Mouse (Mus musculus) spleen, adult 2 months (tissue): ENCODE results near the gene Pdhx. TPM values are rescaled to one million over a fixed set of nuclear protein-coding genes. Genes with fewer than 3 reads are reported as not detected.
A peak's percentile ranks its signal among the peaks of the same experiment; 100 is the strongest.

Experiments
- DNase-seq, 2 experiments: peaks; one replicate each; pipeline versions ENCODE4 v3.0.0 to v3.0.0-alpha.2; 2012 to 2021; ENCODE audit warnings: low spot score in 2 of 2, low read depth in 1 of 2
- H3K27ac ChIP-seq: fragments of 200-500 bp; 2 replicates; pipeline ENCODE4 v1.5.1; 2012; ENCODE audit warnings: low read length, inconsistent platforms; ENCODE audit not compliant: insufficient read depth
- H3K27me3 ChIP-seq: fragments of 200-500 bp; 2 replicates; pipeline ENCODE4 v1.6.1; 2012; ENCODE audit warnings: mild to moderate bottlenecking, moderate library complexity, low read length, inconsistent platforms; ENCODE audit not compliant: control insufficient read depth, insufficient read depth
- H3K36me3 ChIP-seq: fragments of 200-500 bp; 2 replicates; pipeline ENCODE4 v1.6.1; 2012; ENCODE audit warnings: mild to moderate bottlenecking, low read length, inconsistent platforms; ENCODE audit not compliant: control insufficient read depth, insufficient read depth
- H3K4me1 ChIP-seq: fragments of 200-500 bp; 2 replicates; pipeline ENCODE4 v1.6.1; 2011; ENCODE audit warnings: inconsistent platforms; ENCODE audit not compliant: control insufficient read depth, insufficient read depth, insufficient read length
- H3K4me3 ChIP-seq: fragments of 200-500 bp; 2 replicates; pipeline ENCODE4 v1.5.1; 2011; ENCODE audit warnings: mild to moderate bottlenecking, inconsistent platforms; ENCODE audit not compliant: insufficient read depth, insufficient read length; ENCODE audit errors: extremely low read depth
- CTCF ChIP-seq: fragments of 200-500 bp; IDR thresholded peaks from 2 replicates; pipeline ENCODE4 v1.5.1; 2011; ENCODE audit warnings: mild to moderate bottlenecking, inconsistent platforms; ENCODE audit not compliant: insufficient read depth, insufficient read length, insufficient replicate concordance; ENCODE audit errors: extremely low read depth
- POLR2A ChIP-seq: fragments of 200-500 bp; IDR thresholded peaks from 2 replicates; pipeline ENCODE4 v1.6.1; 2011; ENCODE audit warnings: low read depth, low read length, inconsistent platforms
- WGBS: fragments of 180-500 bp; shearing (Covaris S2); methylation state at CpG from one replicate; pipeline ENCODE4 v1.1.7; 2018; 5-methylcytosine and 5-hydroxymethylcytosine counted together
- polyA plus RNA-seq: library from polyadenylated mRNA; depleted of rRNA; stranded (reverse); fragments of >200 nt; gene quantifications from 2 replicates; pipeline ENCODE4 v1.2.3, GENCODE M21; 2012

Gene Pdhx
- polyA plus RNA-seq, 1 experiment = 4.7 TPM

DNA sequence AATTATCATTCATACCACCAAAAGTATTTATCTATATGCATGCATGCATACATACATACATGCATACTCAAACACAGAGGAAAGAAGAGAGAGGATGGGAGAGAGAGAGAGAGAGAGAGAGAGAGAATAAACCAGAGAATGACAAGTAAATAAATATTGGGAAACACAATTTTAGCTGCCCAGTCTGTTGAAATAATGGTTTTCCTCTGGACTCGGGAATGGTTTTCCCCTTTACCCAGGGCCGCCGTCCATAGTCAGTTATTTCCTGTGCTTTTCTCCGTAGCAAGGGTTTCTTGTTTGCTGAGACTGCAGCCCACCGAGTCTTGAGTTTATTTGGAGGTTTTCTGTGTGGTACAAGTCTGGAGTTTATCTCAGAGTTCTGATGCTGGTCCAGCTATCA is 8.4 kb upstream of the Pdhx start:
- TF ChIP-seq POLR2A = no peak
- no peak for TF ChIP-seq CTCF
- H3K4me1 ChIP-seq = no peaks in the 10 kb centered on the region
- DNase-seq = no peak
- H3K4me3 ChIP-seq = no peak overlapping the region
- WGBS = 82% methylated on average over 5 of the region's 5 CpGs
- H3K36me3 ChIP-seq = no peaks in the 10 kb centered on the region
- H3K27ac ChIP-seq = 0 out of 2 replicates have a peak overlapping the region, but pooled peaks have one; percentile 20
- no peaks in the 10 kb centered on the region for H3K27me3 ChIP-seq

DNA sequence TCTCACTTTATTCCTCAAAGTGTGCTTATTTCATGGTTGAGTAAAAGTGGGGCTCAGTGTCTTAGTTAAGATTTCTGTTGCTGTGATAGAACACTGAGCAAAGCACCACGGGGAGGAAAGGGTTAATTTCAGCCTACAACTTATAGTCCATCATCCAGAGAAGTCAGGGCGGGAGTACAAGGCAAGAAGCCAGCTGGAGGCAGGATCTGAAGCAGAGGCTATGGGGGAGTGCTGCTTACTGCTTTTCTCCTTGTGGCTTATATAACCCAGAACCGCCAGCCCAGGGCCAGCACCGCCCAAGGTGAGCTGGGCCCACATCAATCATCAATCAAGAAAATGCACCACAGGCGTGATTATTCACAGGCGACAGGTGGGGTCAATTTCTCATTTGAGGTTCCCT is 7.8 kb upstream of the Pdhx start:
- no peaks in the 10 kb centered on the region for H3K4me1 ChIP-seq
- H3K27ac ChIP-seq = no peak overlapping the region
- DNase-seq = no peak
- no peak for TF ChIP-seq CTCF
- TF ChIP-seq POLR2A = no peak
- WGBS = 80% methylated on average over 6 of the region's 6 CpGs
- no peaks in the 10 kb centered on the region for H3K36me3 ChIP-seq
- no peak overlapping the region for H3K4me3 ChIP-seq
- no peaks in the 10 kb centered on the region for H3K27me3 ChIP-seq

DNA sequence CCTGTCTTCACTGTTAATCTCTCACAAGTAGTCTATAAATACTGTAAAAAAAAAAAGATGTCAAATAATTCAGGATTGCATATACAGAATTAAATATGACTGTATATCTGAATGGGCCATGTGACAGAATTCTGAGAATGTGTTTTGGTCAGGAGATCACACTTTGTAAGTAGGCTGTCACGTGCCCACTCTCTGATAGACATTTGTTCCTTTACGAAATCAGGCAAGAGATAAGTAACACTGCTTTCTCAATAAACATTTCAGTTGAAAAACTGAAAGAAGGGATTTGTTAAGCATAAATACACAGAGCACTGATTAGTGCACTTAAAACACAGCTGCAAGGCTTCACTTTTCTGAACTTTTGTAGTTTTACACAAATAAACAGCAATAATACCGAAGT is 2.7 kb downstream of the Pdhx start:
- no peak for TF ChIP-seq CTCF
- no peak for TF ChIP-seq POLR2A
- no peaks in the 10 kb centered on the region for H3K36me3 ChIP-seq
- H3K4me1 ChIP-seq = no peaks in the 10 kb centered on the region; the same call in 1 of the 2 replicates
- H3K27me3 ChIP-seq = no peaks in the 10 kb centered on the region
- no peak overlapping the region for H3K4me3 ChIP-seq
- DNase-seq = no peak
- WGBS = 85% methylated on average over 3 of the region's 3 CpGs
- H3K27ac ChIP-seq = no peak overlapping the region

DNA sequence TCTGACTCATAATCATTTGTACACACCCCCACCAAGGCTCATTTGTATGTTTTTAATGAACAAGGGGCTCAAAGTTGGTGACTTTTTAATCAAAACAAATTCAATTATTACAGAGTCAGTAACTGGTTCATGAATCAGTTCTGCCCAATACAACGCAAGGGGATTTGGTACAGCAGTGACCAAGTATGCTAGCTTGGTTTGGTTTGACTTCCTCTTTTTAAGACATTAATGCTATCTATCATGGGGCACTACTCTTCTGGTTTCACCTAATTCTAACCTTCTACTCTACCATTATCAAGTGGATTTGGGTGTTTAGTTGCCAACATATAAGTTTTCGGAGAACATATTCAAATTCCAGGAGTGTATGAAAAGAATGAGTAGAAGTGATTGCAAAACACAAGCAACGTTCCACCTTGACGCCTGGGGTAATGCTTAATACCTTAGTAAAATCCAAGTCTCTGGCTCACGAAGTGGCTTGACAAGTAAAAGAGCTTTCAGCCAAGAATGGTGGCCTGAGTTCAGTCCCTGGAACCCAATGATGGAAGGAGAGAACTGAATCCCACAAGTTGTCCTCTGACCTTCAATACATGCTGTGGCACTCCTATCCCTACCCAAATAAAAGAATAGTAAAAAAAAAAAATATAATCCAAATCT is 3.4 kb downstream of the Pdhx start:
- Histone ChIP-seq H3K27ac (no peak overlapping the region), H3K4me3 (no peak overlapping the region), H3K36me3 (no peaks in the 10 kb centered on the region), H3K27me3 (no peaks in the 10 kb centered on the region), H3K4me1 (no peaks in the 10 kb centered on the region; the same call in 1 of the 2 replicates)
- WGBS = 86% methylated on average over 5 of the region's 5 CpGs
- no peak for DNase-seq
- no peak for TF ChIP-seq CTCF
- TF ChIP-seq POLR2A = no peak

DNA sequence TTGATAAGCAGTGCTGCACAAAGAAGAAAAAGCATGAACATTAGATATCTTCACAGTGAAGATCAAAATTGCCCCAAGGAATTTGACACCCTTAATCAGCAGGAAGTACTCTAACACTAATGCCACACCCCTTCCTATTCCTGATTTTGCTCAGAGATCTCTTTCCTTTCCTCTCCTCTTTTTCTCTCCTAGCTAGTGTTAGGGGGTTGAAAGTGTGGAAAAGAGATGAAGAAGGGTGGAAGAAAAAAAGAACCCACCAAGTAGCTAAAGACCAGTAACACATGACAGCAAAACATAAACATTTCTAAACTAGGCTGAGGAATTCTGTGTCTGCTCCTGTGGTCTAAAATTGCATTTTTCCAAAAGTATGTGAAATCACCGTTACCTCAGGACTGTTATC is 4.7 kb downstream of the Pdhx start:
- Histone ChIP-seq H3K27ac (no peak overlapping the region), H3K27me3 (no peaks in the 10 kb centered on the region), H3K4me1 (no peaks in the 10 kb centered on the region; the same call in 1 of the 2 replicates), H3K4me3 (no peak overlapping the region), H3K36me3 (no peaks in the 10 kb centered on the region)
- WGBS = 94% methylated on average over 1 of the region's 1 CpGs
- TF ChIP-seq CTCF = no peak
- TF ChIP-seq POLR2A = no peak
- DNase-seq = no peak

DNA sequence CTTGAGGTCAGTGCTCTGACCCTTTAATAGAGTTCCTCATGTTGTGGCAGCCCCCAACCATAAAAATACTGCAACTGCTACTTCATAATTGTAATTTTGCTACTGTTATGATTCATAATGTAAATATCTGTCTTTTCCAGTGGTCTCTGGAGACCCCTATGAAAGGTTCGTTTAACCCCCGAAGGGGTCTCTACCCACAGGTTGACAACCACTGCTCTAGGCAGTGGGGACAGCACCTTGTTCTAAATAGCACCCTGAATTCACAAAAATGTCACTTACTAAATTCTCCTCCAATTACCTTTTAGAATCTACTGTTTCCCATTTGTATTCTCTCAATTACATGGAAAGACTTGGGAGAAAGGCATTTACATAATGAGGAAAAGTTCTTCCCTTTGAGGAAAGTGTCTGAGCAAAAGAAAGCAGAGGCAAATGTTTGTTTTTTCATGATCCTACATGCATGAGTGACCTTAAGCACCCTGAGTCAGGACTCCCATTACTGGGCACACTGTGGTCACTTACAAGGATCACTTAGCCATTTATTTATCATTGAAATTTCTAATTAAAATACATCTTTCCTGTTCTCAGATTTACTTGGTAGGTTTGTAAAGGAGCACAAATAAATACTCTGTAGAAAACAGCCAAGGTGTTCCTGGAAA is 5.6 kb downstream of the Pdhx start:
- 85% methylated on average over 2 of the region's 2 CpGs for WGBS
- Histone ChIP-seq H3K4me1 (no peaks in the 10 kb centered on the region), H3K27ac (no peak overlapping the region), H3K4me3 (no peak overlapping the region), H3K27me3 (no peaks in the 10 kb centered on the region), H3K36me3 (no peaks in the 10 kb centered on the region)
- DNase-seq = no peak
- TF ChIP-seq CTCF (no peak), POLR2A (no peak)

DNA sequence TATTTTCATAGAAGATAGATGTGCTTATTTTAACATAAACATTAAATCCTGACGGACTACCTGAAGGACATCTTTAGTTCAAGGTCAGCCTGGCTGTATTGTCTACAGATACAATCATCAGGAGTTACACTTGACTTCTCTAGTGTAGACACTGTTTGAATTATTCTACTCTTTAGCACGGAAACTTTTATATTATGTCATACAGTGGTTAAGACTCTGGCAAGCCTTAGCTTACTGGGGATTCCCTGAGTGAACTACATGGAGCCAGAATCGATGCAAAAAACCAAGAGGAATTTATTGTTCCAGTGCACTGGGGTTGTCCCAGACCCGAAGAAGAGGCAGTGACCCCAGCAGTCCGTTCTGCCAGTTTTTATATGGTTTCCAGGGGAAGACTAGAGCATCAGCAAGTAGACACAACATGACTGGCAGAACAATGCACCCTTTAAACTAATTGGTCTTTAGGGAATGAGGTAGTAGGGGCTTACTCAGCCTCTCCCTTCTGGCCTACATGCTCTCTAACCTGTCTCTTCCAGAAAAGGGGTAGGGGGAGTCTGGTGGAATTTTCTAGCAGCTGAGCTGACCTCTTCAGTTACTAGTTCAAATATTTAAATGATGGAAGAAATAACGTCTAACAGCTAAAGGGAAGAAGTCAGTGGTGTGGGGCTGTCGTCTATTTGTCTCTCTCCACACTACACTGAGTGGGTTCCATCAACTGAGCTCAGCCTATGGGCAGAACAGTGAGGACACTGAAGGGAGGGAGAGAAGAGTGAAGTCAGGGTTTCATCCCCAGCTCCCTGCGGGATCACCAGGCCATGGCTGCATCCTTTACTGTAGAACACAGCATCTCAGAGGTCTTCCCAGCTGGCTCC is 6.4 kb downstream of the Pdhx start:
- 77% methylated on average over 8 of the region's 8 CpGs for WGBS
- Histone ChIP-seq H3K4me1 (no peaks in the 10 kb centered on the region), H3K27ac (no peak overlapping the region)

More for the DNA sequence above, 6.4 kb downstream of the Pdhx start:
- no peak for DNase-seq
- H3K4me3 ChIP-seq = no peak overlapping the region
- no peak for TF ChIP-seq POLR2A
- no peak for TF ChIP-seq CTCF
- no peaks in the 10 kb centered on the region for H3K36me3 ChIP-seq
- no peaks in the 10 kb centered on the region for H3K27me3 ChIP-seq
